Mouse (Mus musculus) layer of hippocampus, postnatal 36 days (tissue): ENCODE measurements around the gene Gng7. TPM values are rescaled to one million over a fixed set of nuclear protein-coding genes. Genes with fewer than 3 reads are reported as not detected.

ENCODE experiments used
- DNase-seq, 2 experiments: peaks; one replicate each; pipeline ENCODE4 v3.0.0; 2022
- total RNA-seq, 2 experiments: library from RNA; stranded (reverse); gene quantifications; 2 replicates each; pipeline ENCODE4 v1.2.3; 2021

Gene Gng7
- total RNA-seq, 2 experiments from 2014 or later, result 161 to 175 TPM

DNA sequence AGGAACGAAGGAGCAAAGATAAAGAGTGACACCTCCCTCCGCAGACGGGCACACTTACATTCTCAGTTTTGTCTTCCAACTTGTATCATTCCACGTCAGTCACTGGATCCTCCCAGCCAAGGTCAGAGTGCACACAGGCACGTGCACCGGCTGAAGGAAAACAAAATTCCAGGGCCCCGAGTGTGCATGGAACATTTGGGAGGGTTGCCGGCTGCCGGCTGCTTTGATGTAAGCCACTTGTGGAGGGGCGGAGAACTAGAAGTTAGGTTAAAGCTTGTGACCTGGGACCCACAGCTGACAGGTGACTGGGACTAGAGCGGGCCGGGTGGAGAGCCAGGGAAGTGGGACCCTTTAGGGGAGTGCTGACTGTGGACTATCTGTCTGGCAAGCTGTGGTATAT is 48.4 kb downstream of the Gng7 start:
- no peak for DNase-seq

DNA sequence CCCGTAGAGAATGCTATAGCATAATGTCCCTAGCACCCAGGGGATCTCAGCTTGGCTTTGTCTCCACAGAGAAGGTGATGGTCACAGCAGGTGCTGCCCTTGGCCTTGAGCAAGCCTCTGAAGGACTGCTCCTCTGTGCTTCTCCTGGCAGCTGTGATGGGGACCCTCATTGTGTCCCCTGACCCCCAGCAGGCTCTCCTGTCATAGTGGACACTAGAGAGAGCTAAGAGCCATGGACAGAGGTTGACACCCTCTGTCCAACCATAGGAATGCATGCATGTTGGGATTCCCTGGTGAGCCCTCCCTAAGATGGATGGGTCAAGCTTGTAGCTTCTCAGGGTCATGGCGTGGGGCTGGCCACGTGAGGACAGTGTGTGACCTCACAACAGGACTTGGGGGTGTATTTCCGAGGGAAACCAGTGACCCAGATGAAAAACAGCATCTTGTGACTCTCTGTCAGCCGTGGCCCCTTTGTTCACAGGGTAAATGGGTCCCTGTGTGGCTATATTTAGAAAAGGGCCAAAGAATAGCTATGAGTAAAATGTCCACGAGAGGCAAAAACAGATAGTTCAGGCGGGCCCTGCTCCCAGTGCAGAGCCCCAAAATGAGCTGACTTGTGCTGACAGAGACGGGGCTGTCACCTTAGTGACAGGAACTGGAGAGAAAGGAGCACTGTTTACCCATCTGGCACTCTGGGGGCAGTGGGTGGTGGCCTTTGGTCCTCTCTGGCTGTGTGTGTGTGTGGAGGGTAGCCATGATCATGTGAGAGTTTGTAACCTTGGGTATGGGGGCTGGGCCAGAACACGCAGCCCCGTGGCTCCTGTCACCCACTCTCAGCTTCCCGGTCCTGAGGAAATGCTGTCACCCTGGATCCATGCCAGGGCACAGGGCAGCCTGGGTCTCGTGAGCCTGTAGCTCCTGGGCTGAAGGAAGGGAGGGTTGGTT is 51.4 kb downstream of the Gng7 start:
- DNase-seq, result no peak

DNA sequence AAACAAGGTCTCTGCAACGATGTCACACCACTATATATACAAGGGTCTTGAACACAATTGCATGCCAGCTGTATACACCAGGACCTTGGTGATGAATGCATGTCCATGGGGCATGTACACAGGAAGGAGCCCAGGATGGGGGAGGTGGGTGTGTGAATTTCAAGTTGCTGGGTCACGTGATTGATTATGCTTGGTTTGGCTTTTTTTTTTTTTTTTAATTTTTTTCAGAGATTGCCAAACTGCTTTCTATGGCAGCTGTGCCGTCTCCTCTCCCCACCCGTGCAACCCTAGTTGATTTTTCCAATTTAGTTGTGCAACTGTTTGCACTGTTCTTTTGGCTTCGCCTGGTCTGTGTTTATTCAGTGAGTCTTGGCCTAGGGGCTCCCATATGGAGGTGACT is 52.2 kb downstream of the Gng7 start:
- DNase-seq, result no peak

GRCm38 (mm10) chr10:80962051-80962472 is 52.7 kb downstream of the Gng7 start:
- no peak for DNase-seq

GRCm38 (mm10) chr10:80960551-80961508 is 53.9 kb downstream of the Gng7 start:
- DNase-seq, result no peak

GRCm38 (mm10) chr10:80958979-80959637 is 55.6 kb downstream of the Gng7 start:
- no peak for DNase-seq

- DNase-seq, result no peak
Observed at GRCm38 (mm10) chr10:80957791-80958190, 57.0 kb downstream of the Gng7 start.

DNA sequence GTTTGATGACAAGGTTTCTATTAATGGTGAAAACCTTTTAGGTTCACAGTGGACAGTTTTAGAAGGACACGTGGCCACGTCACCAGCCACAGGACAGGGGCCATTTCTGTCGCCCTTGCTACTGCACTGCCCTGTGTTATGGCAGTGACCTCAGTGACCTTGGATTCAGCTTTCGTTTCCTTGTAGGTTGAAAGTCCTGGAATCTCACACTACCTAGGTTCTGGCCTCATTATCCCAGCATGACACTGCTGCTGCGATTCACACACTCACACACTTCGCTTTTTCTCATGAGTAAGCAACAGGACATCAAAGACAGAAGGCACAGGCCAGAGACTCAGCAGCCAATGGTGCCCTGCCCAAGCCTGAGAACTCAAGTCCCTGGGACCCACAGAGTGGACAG is 57.8 kb downstream of the Gng7 start:
- DNase-seq, result no peak

GRCm38 (mm10) chr10:80956385-80956784 is 58.4 kb downstream of the Gng7 start:
- DNase-seq, result no peak

DNA sequence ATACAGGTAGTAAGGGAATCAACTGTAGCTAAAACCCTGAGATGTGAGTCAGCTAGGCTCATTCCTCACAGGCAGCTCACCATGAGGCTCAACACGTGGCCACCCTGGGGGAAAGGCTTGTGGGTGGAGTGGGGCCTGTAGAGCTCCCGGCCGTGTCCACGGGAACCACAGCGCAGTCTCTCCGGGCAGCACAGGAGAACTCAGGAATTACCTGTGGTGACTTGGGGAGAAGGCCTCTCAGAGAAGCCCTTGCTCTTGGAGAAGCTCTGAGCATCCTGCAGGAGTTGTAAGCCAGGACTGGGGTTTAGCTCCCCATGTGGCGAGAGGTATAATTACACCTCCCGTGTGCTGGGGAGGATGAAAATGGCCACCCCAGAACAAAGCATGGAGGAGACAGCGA is 59.2 kb downstream of the Gng7 start:
- DNase-seq, result peak in 1 of 2 experiments; percentile 65

DNA sequence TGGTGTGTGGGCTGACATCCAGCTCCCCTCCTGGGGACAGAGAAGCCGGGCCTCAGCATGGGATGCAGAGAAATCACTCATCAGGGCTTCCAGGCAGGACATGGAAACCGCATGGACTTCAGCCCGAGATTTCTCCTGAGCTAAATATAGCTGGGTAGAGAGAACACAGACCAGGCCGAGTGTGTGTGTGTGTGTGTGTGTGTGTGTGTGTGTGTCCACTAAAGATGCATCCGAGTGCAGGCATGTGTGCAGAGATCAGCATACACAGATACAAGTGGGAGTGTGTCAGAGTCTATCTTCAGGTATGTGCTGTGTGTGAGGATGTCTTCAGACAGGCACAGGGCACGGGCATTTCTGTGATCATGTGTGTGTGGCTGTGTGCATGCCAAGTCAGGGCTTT is 59.9 kb downstream of the Gng7 start:
- DNase-seq, result no peak

GRCm38 (mm10) chr10:80954415-80954814 is 60.3 kb downstream of the Gng7 start:
- DNase-seq, result no peak

DNA sequence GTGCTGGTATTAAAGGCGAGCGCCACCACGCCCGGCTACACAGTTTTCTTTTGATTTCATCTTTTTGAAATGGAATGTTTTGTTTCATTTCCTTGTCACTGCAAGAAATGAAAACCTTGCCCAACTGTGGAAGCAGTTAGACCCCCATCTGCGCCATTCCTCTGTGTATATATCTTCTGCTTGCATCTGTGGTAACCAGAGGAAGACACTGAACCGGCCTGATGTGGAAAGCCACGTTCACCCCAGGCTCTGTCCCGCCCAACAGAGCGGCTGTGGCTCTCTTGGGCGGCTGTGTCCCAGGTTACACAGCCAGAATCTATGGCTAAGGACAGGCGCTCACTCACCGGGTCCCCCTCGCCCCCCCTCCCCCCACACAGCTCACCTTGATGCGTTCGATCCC is 62.3 kb downstream of the Gng7 start:
- no peak for DNase-seq

- no peak for DNase-seq
Observed at GRCm38 (mm10) chr10:80951761-80952390, 62.9 kb downstream of the Gng7 start.

DNA sequence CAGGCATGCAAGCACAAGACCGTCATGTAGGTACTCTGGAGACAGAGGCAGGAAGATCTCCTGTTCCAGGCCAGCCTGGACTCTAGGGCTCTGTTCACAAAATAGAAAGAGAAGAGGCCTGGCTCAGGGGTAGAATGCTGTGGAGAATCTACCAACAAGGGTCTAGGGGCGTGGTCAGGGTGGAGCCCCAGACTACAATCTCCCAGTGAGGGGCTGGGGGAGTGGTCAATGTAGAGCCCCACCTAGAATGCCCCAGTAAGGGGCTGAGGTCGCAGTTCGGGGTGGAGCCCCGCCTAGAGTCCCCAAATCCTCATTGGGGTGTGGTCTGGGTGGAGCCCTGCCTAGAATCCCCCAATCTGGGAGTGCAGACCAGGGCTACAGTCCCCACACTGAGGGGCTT is 64.4 kb downstream of the Gng7 start:
- no peak for DNase-seq

- DNase-seq, result no peak
Observed at GRCm38 (mm10) chr10:80949081-80949480, 65.7 kb downstream of the Gng7 start.

DNA sequence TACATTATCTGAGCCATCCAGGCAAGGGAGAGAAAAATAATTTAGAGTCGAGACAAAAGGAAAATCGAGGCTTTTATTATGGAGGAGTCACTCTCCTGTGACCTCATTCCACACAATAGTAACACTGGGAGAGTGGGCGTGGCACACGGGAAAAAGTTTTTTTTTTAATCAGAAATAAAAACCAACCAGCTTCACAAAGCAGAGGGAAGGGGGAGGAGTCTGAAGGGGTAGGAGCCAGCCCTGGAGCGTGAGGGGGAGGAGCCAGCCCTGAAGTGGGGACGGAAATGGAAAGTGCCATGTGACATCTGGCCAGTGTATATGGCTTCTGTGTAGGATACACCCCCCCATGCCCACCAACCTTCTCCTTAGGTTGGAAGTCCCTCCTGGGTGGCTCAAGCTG is 66.2 kb downstream of the Gng7 start:
- no peak for DNase-seq

GRCm38 (mm10) chr10:80947802-80948201 is 66.9 kb downstream of the Gng7 start:
- DNase-seq, result no peak

DNA sequence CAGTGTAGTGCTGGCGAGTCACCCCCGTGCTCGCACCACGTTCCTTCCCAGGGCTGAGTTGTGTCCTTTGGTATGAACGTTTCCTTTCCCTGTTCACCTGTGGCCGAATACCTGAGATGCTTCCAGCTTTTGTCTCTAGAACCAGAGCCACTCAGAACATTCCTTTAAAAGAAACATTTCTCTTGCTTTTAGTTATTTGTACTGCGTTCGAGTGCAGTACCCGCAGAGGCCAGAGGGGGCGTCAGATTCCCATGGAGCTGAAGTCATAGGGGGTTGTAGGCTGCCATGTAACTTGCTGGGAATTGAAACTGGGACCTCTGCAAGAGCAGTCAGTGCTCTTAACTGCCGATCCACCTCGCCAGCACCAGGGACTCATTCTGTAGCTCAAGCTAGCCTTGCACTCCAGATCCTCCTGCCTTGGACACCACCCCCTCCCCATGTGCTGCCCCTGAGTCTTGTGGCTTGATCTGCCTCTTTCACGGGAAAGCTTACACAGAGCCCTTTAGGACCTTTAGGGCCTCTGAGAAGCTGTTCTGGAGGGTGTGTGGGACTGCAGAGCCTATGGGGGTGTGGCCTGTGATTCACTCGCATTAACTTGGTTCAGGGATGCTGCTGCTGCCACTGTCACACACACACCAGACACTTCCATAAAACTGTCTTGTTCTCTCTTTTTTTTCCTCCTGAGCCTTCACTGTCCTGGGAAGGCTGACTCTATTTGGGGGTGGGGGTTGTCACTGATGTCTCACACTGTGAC is 67.9 kb downstream of the Gng7 start:
- DNase-seq, result no peak

DNA sequence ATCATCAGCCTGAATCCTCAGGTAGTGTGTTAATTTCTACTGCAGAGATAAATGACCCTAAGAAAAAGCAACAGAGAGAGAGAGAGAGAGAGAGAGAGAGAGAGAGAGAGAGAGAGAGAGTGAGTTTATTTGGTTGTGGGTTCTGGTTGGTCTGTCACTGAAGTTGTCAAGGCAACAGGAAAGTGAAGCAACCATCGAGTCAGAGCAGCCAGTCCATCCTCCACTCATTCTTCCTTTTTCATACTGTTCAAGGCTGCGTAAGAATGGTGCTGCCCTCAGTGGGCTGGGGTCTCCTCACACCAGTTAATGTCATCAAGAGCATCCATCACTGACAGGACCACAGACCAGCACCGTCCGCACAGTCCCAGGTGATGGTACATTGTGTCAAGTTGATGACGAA is 70.5 kb downstream of the Gng7 start:
- no peak for DNase-seq

GRCm38 (mm10) chr10:80943701-80944100 is 71.0 kb downstream of the Gng7 start:
- DNase-seq, result no peak
